Mouse (Mus musculus) intestine, postnatal 0 days (tissue): ENCODE measurements around the gene Tepsin. TPM values are rescaled to one million over a fixed set of nuclear protein-coding genes. Genes with fewer than 3 reads are reported as not detected.

Experiments
- ATAC-seq: fragments of 200-750 bp; cut with Nextera tagmentation; 2 replicates; pipeline ENCODE4 v1.8.0; 2017; ENCODE audit warnings: mild to moderate bottlenecking, moderate TSS enrichment, moderate library complexity
- H3K27ac ChIP-seq: fragments of 300-500 bp; sonication (generic); 2 replicates; pipeline ENCODE4 v1.5.1; 2014; ENCODE audit warnings: mild to moderate bottlenecking, low read depth, low read length, moderate library complexity
- H3K27me3 ChIP-seq: fragments of 300-500 bp; sonication (generic); replicated peaks from 2 replicates; pipeline ENCODE4 v1.6.1; 2014; ENCODE audit warnings: low read length, mixed read lengths; ENCODE audit not compliant: control insufficient read depth, insufficient read depth
- H3K36me3 ChIP-seq: fragments of 300-500 bp; sonication (generic); 2 replicates; pipeline ENCODE4 v1.6.1; 2014; ENCODE audit warnings: mild to moderate bottlenecking, moderate library complexity; ENCODE audit not compliant: control insufficient read depth, insufficient read depth
- H3K4me1 ChIP-seq: fragments of 300-500 bp; sonication (generic); replicated peaks from 2 replicates; pipeline ENCODE4 v1.6.1; 2014; ENCODE audit warnings: antibody characterized with exemption, low read length, mixed read lengths; ENCODE audit not compliant: control insufficient read depth, insufficient read depth
- H3K4me2 ChIP-seq: fragments of 300-500 bp; sonication (generic); replicated peaks from 2 replicates; pipeline ENCODE4 v1.6.1; 2014; ENCODE audit warnings: low read depth, mild to moderate bottlenecking, moderate library complexity
- H3K4me3 ChIP-seq: fragments of 300-500 bp; sonication (generic); 2 replicates; pipeline ENCODE4 v1.5.1; 2014; ENCODE audit warnings: low read depth, low read length
- H3K9ac ChIP-seq: fragments of 300-500 bp; sonication (generic); 2 replicates; pipeline ENCODE4 v1.6.1; 2014; ENCODE audit warnings: mild to moderate bottlenecking, low read depth, low read length
- H3K9me3 ChIP-seq: fragments of 300-500 bp; sonication (generic); 2 replicates; pipeline ENCODE4 v1.6.1; 2016; ENCODE audit warnings: mixed run types; ENCODE audit not compliant: control insufficient read depth
- CTCF ChIP-seq: sonication (generic); IDR thresholded peaks from 2 replicates; pipeline ENCODE4 v1.5.1; 2016; ENCODE audit warnings: low read depth, mild to moderate bottlenecking, control low read depth, antibody characterized with exemption, moderate library complexity
- WGBS: fragments of 180-500 bp; shearing (Covaris S2); extraction: QIAGEN DNeasy Blood & Tissue Kit; methylation state at CpG from one replicate; pipeline ENCODE4 v1.1.7; 2014; 5-methylcytosine and 5-hydroxymethylcytosine counted together
- polyA plus RNA-seq: library from polyadenylated mRNA; unstranded; fragments of >200 nt; fragmentation: Nextera tagmentation; extraction: Ambion mirVana; gene quantifications from 2 replicates; pipeline ENCODE4 v1.2.1, GENCODE M21; 2015

The Tepsin gene
- polyA plus RNA-seq, 1 experiment from 2014 or later: 13.5 TPM

DNA sequence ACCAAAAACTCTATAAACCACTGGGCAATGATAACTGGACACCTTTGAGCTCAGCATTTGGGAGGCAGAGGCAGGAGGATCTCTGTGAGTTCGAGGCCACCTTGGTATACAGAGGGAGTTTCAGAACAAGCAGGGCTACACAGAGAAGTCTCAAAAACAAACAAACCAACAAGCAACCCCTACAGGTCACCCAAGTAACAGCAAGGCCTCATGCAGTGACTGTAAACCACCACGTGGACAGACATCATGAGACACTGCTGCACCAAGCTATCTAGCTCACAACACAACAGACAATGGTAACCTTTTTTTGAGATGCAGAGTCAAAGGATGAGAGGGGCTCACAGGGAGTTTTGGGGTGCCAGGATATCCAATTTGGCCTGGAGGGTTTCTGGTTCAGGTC, 28.3 kb upstream of the Tepsin start:
- no peak for ATAC-seq
- no peak overlapping the region for H3K9ac ChIP-seq
- no peak overlapping the region for H3K4me3 ChIP-seq
- H3K4me2 ChIP-seq: no peak overlapping the region
- peaks cover 90% of the 10 kb centered on the region for H3K36me3 ChIP-seq
- H3K4me1 ChIP-seq: no peaks in the 10 kb centered on the region
- H3K9me3 ChIP-seq: no peaks in the 10 kb centered on the region
- no peaks in the 10 kb centered on the region for H3K27me3 ChIP-seq
- no peak overlapping the region for H3K27ac ChIP-seq
- 0 out of 2 replicates have a peak, but pooled peaks have one; percentile 14 for TF ChIP-seq CTCF
- WGBS: 85% methylated on average over 2 of the region's 2 CpGs

- peaks cover 87% of the 10 kb centered on the region for H3K36me3 ChIP-seq
- H3K9ac ChIP-seq: no peak overlapping the region
- WGBS: 89% methylated on average over 12 of the region's 12 CpGs
- H3K27ac ChIP-seq: no peak overlapping the region
- H3K4me1 ChIP-seq: no peaks in the 10 kb centered on the region
- no peak for TF ChIP-seq CTCF
- H3K4me2 ChIP-seq: no peak overlapping the region
- no peaks in the 10 kb centered on the region for H3K27me3 ChIP-seq
- H3K9me3 ChIP-seq: no peaks in the 10 kb centered on the region
- H3K4me3 ChIP-seq: no peak overlapping the region
- no peak for ATAC-seq
Observed at GRCm38 (mm10) chr11:120122126-120122525, 23.6 kb upstream of the Tepsin start.

DNA sequence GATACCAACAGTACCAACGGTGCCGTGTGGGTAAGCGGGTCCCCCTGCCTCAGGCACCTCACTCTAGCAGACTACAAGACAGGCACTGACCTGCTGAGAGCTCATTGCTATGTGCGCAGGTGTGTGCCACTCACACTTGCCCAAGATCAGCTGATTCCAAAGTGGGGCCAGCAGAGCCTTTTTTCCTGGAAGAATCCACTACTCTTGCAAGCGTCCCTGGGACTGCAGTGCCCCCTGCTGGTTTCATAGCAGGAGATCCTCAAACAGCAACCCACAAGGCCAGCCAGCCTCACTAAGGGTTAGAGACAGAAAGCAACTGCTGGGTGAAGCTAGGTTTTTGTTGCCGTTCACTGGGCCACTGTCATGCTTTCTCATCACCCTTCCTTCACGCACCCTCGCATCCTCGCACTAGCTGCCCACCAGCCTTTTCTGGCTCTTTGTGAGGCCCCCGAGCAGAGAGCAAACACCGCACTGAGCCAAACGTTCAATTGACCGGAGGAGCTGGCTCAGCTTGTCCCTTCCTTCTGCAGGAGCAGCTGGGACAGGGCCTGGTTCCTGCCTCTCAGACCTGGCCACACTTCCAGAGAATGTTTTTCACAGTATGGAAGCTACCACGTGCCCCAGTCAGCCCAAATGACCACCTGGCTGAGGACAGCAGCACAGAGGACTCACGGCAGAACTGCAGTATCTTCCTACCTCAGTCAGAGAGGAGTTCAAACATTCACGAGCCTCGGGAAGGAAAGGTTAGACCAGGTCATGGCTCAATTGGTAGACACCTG, 22.3 kb upstream of the Tepsin start:
- peak; percentile 12; the same call in 1 of the 2 replicates for ATAC-seq
- no peak overlapping the region for H3K4me2 ChIP-seq
- peaks cover 86% of the 10 kb centered on the region for H3K36me3 ChIP-seq
- WGBS: 81% methylated on average over 17 of the region's 17 CpGs
- no peak overlapping the region for H3K9ac ChIP-seq
- no peak overlapping the region for H3K4me3 ChIP-seq
- H3K9me3 ChIP-seq: no peaks in the 10 kb centered on the region
- no peak overlapping the region for H3K27ac ChIP-seq
- TF ChIP-seq CTCF: peak; percentile 82
- no peaks in the 10 kb centered on the region for H3K4me1 ChIP-seq
- H3K27me3 ChIP-seq: no peaks in the 10 kb centered on the region

DNA sequence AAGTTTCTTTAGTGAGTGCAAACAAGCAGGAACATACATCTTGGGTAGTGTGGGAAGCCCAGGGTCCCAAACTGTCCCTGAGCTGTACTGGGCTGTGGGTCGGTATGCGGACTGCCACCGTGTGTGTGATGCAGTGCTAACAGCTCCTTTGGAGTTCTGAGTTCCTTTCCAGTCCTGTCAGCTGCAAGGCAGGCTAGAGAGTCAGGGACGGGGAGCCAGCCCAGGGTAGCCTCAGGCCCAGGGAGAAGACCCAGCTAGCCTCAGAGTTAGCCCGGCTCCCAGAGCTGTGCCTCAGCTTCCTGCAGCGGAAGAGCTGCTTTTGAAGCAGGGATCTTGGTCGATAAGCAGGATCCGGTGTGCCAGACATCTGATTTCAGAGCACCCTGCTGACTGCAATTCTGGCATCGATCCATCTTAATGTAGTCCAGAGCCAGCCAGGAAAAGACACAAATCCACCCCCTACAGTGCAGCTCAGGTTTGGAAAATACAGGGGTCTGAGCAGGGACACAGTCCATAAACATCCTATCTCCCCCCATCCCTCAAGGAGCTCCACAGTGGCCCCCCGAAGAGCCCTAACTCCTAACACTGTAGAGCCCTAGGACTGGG, 21.5 kb upstream of the Tepsin start:
- H3K4me2 ChIP-seq: no peak overlapping the region
- 84% methylated on average over 10 of the region's 10 CpGs for WGBS
- H3K9ac ChIP-seq: no peak overlapping the region
- H3K27me3 ChIP-seq: no peaks in the 10 kb centered on the region
- no peaks in the 10 kb centered on the region for H3K9me3 ChIP-seq
- H3K27ac ChIP-seq: no peak overlapping the region
- no peak for TF ChIP-seq CTCF
- H3K4me3 ChIP-seq: no peak overlapping the region
- peaks cover 89% of the 10 kb centered on the region for H3K36me3 ChIP-seq
- no peak for ATAC-seq
- no peaks in the 10 kb centered on the region for H3K4me1 ChIP-seq

GRCm38 (mm10) chr11:120119108-120119507, 20.6 kb upstream of the Tepsin start:
- no peak for TF ChIP-seq CTCF
- peaks cover 89% of the 10 kb centered on the region for H3K36me3 ChIP-seq
- no peak overlapping the region for H3K27ac ChIP-seq
- 95% methylated on average over 7 of the region's 7 CpGs for WGBS
- no peaks in the 10 kb centered on the region for H3K4me1 ChIP-seq
- ATAC-seq: no peak
- no peak overlapping the region for H3K4me2 ChIP-seq
- no peak overlapping the region for H3K9ac ChIP-seq
- H3K27me3 ChIP-seq: no peaks in the 10 kb centered on the region
- H3K4me3 ChIP-seq: no peak overlapping the region
- H3K9me3 ChIP-seq: no peaks in the 10 kb centered on the region

- H3K4me2 ChIP-seq: no peak overlapping the region
- no peaks in the 10 kb centered on the region for H3K27me3 ChIP-seq
- no peak for ATAC-seq
- no peak overlapping the region for H3K4me3 ChIP-seq
- H3K36me3 ChIP-seq: peaks cover 88% of the 10 kb centered on the region
- TF ChIP-seq CTCF: no peak
- H3K9me3 ChIP-seq: no peaks in the 10 kb centered on the region
- no peaks in the 10 kb centered on the region for H3K4me1 ChIP-seq
- no peak overlapping the region for H3K27ac ChIP-seq
- WGBS: 95% methylated on average over 2 of the region's 2 CpGs
- H3K9ac ChIP-seq: no peak overlapping the region
Observed at GRCm38 (mm10) chr11:120117626-120118025, 19.1 kb upstream of the Tepsin start.
